Mouse (Mus musculus): ENCODE results near the gene Stx7. TPM values are rescaled to one million over a fixed set of nuclear protein-coding genes. Genes with fewer than 3 reads are reported as not detected.

The Stx7 gene
- 176 and 202 TPM in 2 replicates for polyA plus RNA-seq (2021; fragmentation: Nextera tagmentation)
- long read RNA-seq, experiment 1, transcript Stx7-201 (10 exons, 2,502 nt) = minor isoform, 11 of 379 reads
- long read RNA-seq, experiment 1, transcript Stx7-205 (10 exons, 3,435 nt) = major isoform, 327 of 379 reads
- long read RNA-seq, experiment 1, partial matches to known transcripts = 26 of 379 reads
- long read RNA-seq, experiment 1, other reads (novel, unspliced or antisense) = 15 of 379 reads
- long read RNA-seq, experiment 2, transcript Stx7-201 (10 exons, 2,502 nt) = minor isoform, 21 of 1,159 reads
- long read RNA-seq, experiment 2, transcript Stx7-205 (10 exons, 3,435 nt) = major isoform, 1,055 of 1,159 reads
- long read RNA-seq, experiment 2, partial matches to known transcripts = 11 of 1,159 reads
- long read RNA-seq, experiment 2, other reads (novel, unspliced or antisense) = 72 of 1,159 reads

GRCm38 (mm10) chr10:24149135-24149781 lies at the start of gene Stx7:
Gene Stx7 (plus strand): TSS chr10:24149302.

GRCm38 (mm10) chr10:24101812-24102211 lies 47.3 kb upstream of the Stx7 start, which contains the start of gene Taar8c:
Gene Taar8c (minus strand): TSS chr10:24101912.

GRCm38 (mm10) chr10:24109434-24109833 lies 39.7 kb upstream of the Stx7 start, which contains the start of gene Taar9:
Gene Taar9 (minus strand): TSS chr10:24109534.

GRCm38 (mm10) chr10:24223449-24224143 lies 74.5 kb downstream of the Stx7 start, which contains the start of gene Moxd1:
Gene Moxd1 (plus strand): TSS chr10:24223517.

Other genes starting within 250 kb of the Stx7 start
- gene Taar1, start 228.9 kb upstream of the Stx7 start, polyA plus RNA-seq (2021; fragmentation: Nextera tagmentation) = not detected in 2 replicates
- not detected in 2 replicates for gene Taar2, start 210.7 kb upstream of the Stx7 start, polyA plus RNA-seq (2021; fragmentation: Nextera tagmentation)
- not detected in 2 replicates for gene Taar3, start 199.7 kb upstream of the Stx7 start, polyA plus RNA-seq (2021; fragmentation: Nextera tagmentation)
- not detected in 2 replicates for gene Taar4, start 188.8 kb upstream of the Stx7 start, polyA plus RNA-seq (2021; fragmentation: Nextera tagmentation)
- not detected in 2 replicates for gene Taar5, start 178.6 kb upstream of the Stx7 start, polyA plus RNA-seq (2021; fragmentation: Nextera tagmentation)
- gene Taar6, start 163.7 kb upstream of the Stx7 start, polyA plus RNA-seq (2021; fragmentation: Nextera tagmentation) = not detected in 2 replicates
- gene Taar7a, start 155.8 kb upstream of the Stx7 start, polyA plus RNA-seq (2021; fragmentation: Nextera tagmentation) = not detected in 2 replicates
- not detected in 2 replicates for gene Taar7b, start 149.4 kb upstream of the Stx7 start, polyA plus RNA-seq (2021; fragmentation: Nextera tagmentation)
- gene Taar7d, start 122.1 kb upstream of the Stx7 start, polyA plus RNA-seq (2021; fragmentation: Nextera tagmentation) = not detected in 2 replicates
- not detected in 2 replicates for gene Taar7e, start 111.7 kb upstream of the Stx7 start, polyA plus RNA-seq (2021; fragmentation: Nextera tagmentation)
- gene Taar7f, start 99.8 kb upstream of the Stx7 start, polyA plus RNA-seq (2021; fragmentation: Nextera tagmentation) = not detected in 2 replicates
- not detected in 2 replicates for gene Taar8a, start 72.8 kb upstream of the Stx7 start, polyA plus RNA-seq (2021; fragmentation: Nextera tagmentation)
- gene Taar8b, start 57.0 kb upstream of the Stx7 start, polyA plus RNA-seq (2021; fragmentation: Nextera tagmentation) = not detected in 2 replicates
- not detected in 2 replicates for gene Taar8c, start 47.4 kb upstream of the Stx7 start, polyA plus RNA-seq (2021; fragmentation: Nextera tagmentation)
- not detected in 2 replicates for gene Taar9, start 39.8 kb upstream of the Stx7 start, polyA plus RNA-seq (2021; fragmentation: Nextera tagmentation)
- 3.4 and 4.2 TPM in 2 replicates for gene Moxd1, start 74.2 kb downstream of the Stx7 start, polyA plus RNA-seq (2021; fragmentation: Nextera tagmentation)

All from layer of hippocampus, adult 6 months (tissue).